27 mouse cellular contexts compared by ENCODE assay signal in genomic region chr3:37835135-37835534, GRCm38 (mm10).
DNase-seq lines count a peak whose midpoint lies in the region; ATAC-seq and TF ChIP-seq lines count a peak whose summit lies in the region.
"Had no signal": no experiment of that assay in that cellular context is flagged by ENCODE, and none has a peak within 500 bp of the region (broad histone marks: within the 10 kb centered on the region; RNA-seq: fewer than 3 reads in every experiment).

No protein-coding gene starts in this region.

- no peaks in the 10 kb centered on the region for H3K36me3 ChIP-seq in heart, embryonic 12.5 days
- no peaks in the 10 kb centered on the region for H3K36me3 ChIP-seq in intestine, embryonic 14.5 days (ENCODE audit: control insufficient read depth, insufficient read depth, low read length)
- no peaks in the 10 kb centered on the region for H3K36me3 ChIP-seq in intestine, postnatal 0 days (ENCODE audit: control insufficient read depth, insufficient read depth)
- H3K36me3 ChIP-seq in midbrain, embryonic 11.5 days (ENCODE audit: control insufficient read depth, insufficient read depth, low read length) = no peaks in the 10 kb centered on the region
- no peaks in the 10 kb centered on the region for H3K36me3 ChIP-seq in midbrain, embryonic 14.5 days (ENCODE audit: control insufficient read depth, insufficient read depth, low read length)
- H3K36me3 ChIP-seq in hindbrain, embryonic 12.5 days = no peaks in the 10 kb centered on the region
- H3K36me3 ChIP-seq: embryonic facial prominence, embryonic 10.5 days; liver, embryonic 12.5 days; midbrain, embryonic 13.5 days; neural tube, embryonic 13.5 days had no signal

- no peak overlapping the region for H3K4me3 ChIP-seq in heart, embryonic 12.5 days
- no peak overlapping the region for H3K4me3 ChIP-seq in intestine, embryonic 14.5 days (ENCODE audit: low read depth, low read length)
- H3K4me3 ChIP-seq in intestine, postnatal 0 days (ENCODE audit: low read depth, low read length) = no peak overlapping the region
- no peak overlapping the region for H3K4me3 ChIP-seq in midbrain, embryonic 11.5 days (ENCODE audit: low read depth, low read length)
- no peak overlapping the region for H3K4me3 ChIP-seq in midbrain, embryonic 14.5 days (replicated peaks; ENCODE audit: low read depth, low read length)
- no peak overlapping the region for H3K4me3 ChIP-seq in hindbrain, embryonic 12.5 days
- H3K4me3 ChIP-seq: embryonic facial prominence, embryonic 10.5 days; liver, embryonic 12.5 days; midbrain, embryonic 13.5 days; neural tube, embryonic 13.5 days had no signal

- no peak overlapping the region for H3K9ac ChIP-seq in heart, embryonic 12.5 days
- H3K9ac ChIP-seq in intestine, embryonic 14.5 days (ENCODE audit: low read length) = no peak overlapping the region
- H3K9ac ChIP-seq in intestine, postnatal 0 days (ENCODE audit: low read depth, low read length) = no peak overlapping the region
- no peak overlapping the region for H3K9ac ChIP-seq in midbrain, embryonic 11.5 days (ENCODE audit: low read length)
- H3K9ac ChIP-seq in midbrain, embryonic 14.5 days (replicated peaks; ENCODE audit: low read length) = no peak overlapping the region
- no peak overlapping the region for H3K9ac ChIP-seq in hindbrain, embryonic 12.5 days
- H3K9ac ChIP-seq: forebrain, postnatal 0 days; hindbrain, embryonic 14.5 days; liver, embryonic 12.5 days; midbrain, embryonic 13.5 days; neural tube, embryonic 13.5 days had no signal

- DNase-seq in heart, adult 9 months (ENCODE audit: low spot score in 2 of 2) = no peak
- no peak for DNase-seq in intestine, embryonic 14.5 days (ENCODE audit: low spot score)
- peak; percentile 70 for DNase-seq in midbrain, embryonic 11.5 days (ENCODE audit: low spot score, missing footprints)
- no peak for DNase-seq in midbrain, embryonic 14.5 days
- peak; percentile 19 for DNase-seq in mesoderm, embryonic 11.5 days (ENCODE audit: low read depth, low spot score)
- DNase-seq: adrenal gland, adult 8-10 months; cerebellum, adult 11-12 months; cerebellum, postnatal 10 days; forebrain, postnatal 0 days; gastrocnemius, postnatal 36 days; kidney, adult 8-10 months; kidney, postnatal 14 days; left cerebral cortex, postnatal 4 days; lung, adult 18-20 months; retina, postnatal 1 day; right cerebral cortex, postnatal 25 days; spleen, adult 18-20 months; thymus, postnatal 14 days had no signal

- H3K9me3 ChIP-seq in heart, embryonic 12.5 days (replicated peaks) = 0 out of 2 replicates have a peak, but pooled peaks cover 2% of the 10 kb centered on the region
- no peaks in the 10 kb centered on the region for H3K9me3 ChIP-seq in intestine, embryonic 14.5 days (ENCODE audit: control insufficient read depth, low read length)
- no peaks in the 10 kb centered on the region for H3K9me3 ChIP-seq in intestine, postnatal 0 days (ENCODE audit: control insufficient read depth)
- no peaks in the 10 kb centered on the region for H3K9me3 ChIP-seq in midbrain, embryonic 11.5 days (ENCODE audit: control insufficient read depth, low read length)
- no peaks in the 10 kb centered on the region for H3K9me3 ChIP-seq in midbrain, embryonic 14.5 days (ENCODE audit: control insufficient read depth, low read length)
- no peaks in the 10 kb centered on the region for H3K9me3 ChIP-seq in hindbrain, embryonic 12.5 days (replicated peaks)
- H3K9me3 ChIP-seq: embryonic facial prominence, embryonic 10.5 days; liver, embryonic 12.5 days; midbrain, embryonic 13.5 days; neural tube, embryonic 13.5 days had no signal

- H3K27ac ChIP-seq in heart, embryonic 12.5 days (ENCODE audit: poor library complexity, severe bottlenecking) = peak overlapping the region; percentile 71; the same call in 1 of the 2 replicates
- H3K27ac ChIP-seq in intestine, embryonic 14.5 days (ENCODE audit: low read depth) = peak overlapping the region; percentile 35; the same call in 1 of the 2 replicates
- H3K27ac ChIP-seq in intestine, postnatal 0 days (ENCODE audit: low read depth, low read length) = no peak overlapping the region
- no peak overlapping the region for H3K27ac ChIP-seq in midbrain, embryonic 11.5 days (ENCODE audit: low read depth, low read length)
- no peak overlapping the region for H3K27ac ChIP-seq in midbrain, embryonic 14.5 days (replicated peaks; ENCODE audit: low read depth, low read length)
- H3K27ac ChIP-seq in hindbrain, embryonic 12.5 days = no peak overlapping the region
- H3K27ac ChIP-seq: embryonic facial prominence, embryonic 10.5 days; hindbrain, embryonic 14.5 days; liver, embryonic 12.5 days; midbrain, embryonic 13.5 days; neural tube, embryonic 13.5 days had no signal

- H3K4me2 ChIP-seq in heart, embryonic 12.5 days = no peak overlapping the region
- no peak overlapping the region for H3K4me2 ChIP-seq in intestine, embryonic 14.5 days (ENCODE audit: low read length)
- no peak overlapping the region for H3K4me2 ChIP-seq in intestine, postnatal 0 days (replicated peaks; ENCODE audit: low read depth)
- H3K4me2 ChIP-seq in midbrain, embryonic 11.5 days = no peak overlapping the region
- H3K4me2 ChIP-seq in midbrain, embryonic 14.5 days (ENCODE audit: low read length) = no peak overlapping the region
- no peak overlapping the region for H3K4me2 ChIP-seq in hindbrain, embryonic 12.5 days (replicated peaks)
- H3K4me2 ChIP-seq: hindbrain, embryonic 14.5 days; liver, embryonic 12.5 days; midbrain, embryonic 13.5 days; neural tube, embryonic 13.5 days had no signal

- no peak for TF ChIP-seq CTCF in intestine, postnatal 0 days (IDR thresholded peaks at IDR 0.05; ENCODE audit: low read depth)

- no peak for ATAC-seq in heart, embryonic 12.5 days (ENCODE audit: insufficient number of reproducible peaks, low FRiP score)
- no peak for ATAC-seq in intestine, embryonic 14.5 days (replicated peaks; ENCODE audit: low FRiP score, low TSS enrichment, low read depth)
- ATAC-seq in intestine, postnatal 0 days = no peak
- ATAC-seq in midbrain, embryonic 11.5 days (ENCODE audit: low FRiP score) = no peak
- no peak for ATAC-seq in midbrain, embryonic 14.5 days (ENCODE audit: low FRiP score, low TSS enrichment)
- no peak for ATAC-seq in hindbrain, embryonic 12.5 days (ENCODE audit: low FRiP score)
- ATAC-seq: forebrain, postnatal 0 days; inflammation-experienced regulatory T-cells, adult 6 months; liver, embryonic 12.5 days; midbrain, embryonic 13.5 days had no signal

- H3K4me1 ChIP-seq in heart, embryonic 12.5 days (replicated peaks) = peaks cover 18% of the 10 kb centered on the region
- 0 out of 2 replicates have a peak, but pooled peaks cover 4% of the 10 kb centered on the region for H3K4me1 ChIP-seq in intestine, embryonic 14.5 days (replicated peaks; ENCODE audit: control insufficient read depth, insufficient read depth, low read length)
- no peaks in the 10 kb centered on the region for H3K4me1 ChIP-seq in intestine, postnatal 0 days (replicated peaks; ENCODE audit: control insufficient read depth, insufficient read depth, low read length)
- H3K4me1 ChIP-seq in midbrain, embryonic 11.5 days (ENCODE audit: control insufficient read depth, insufficient read depth, low read length) = no peaks in the 10 kb centered on the region
- H3K4me1 ChIP-seq in midbrain, embryonic 14.5 days (ENCODE audit: control insufficient read depth, insufficient read depth, low read length) = no peaks in the 10 kb centered on the region
- H3K4me1 ChIP-seq in hindbrain, embryonic 12.5 days = no peaks in the 10 kb centered on the region
- H3K4me1 ChIP-seq: liver, embryonic 12.5 days; midbrain, embryonic 13.5 days; neural tube, embryonic 13.5 days had no signal

- H3K27me3 ChIP-seq in heart, embryonic 12.5 days (replicated peaks) = no peaks in the 10 kb centered on the region
- no peaks in the 10 kb centered on the region for H3K27me3 ChIP-seq in intestine, embryonic 14.5 days (replicated peaks; ENCODE audit: control insufficient read depth, insufficient read depth, low read length)
- H3K27me3 ChIP-seq in intestine, postnatal 0 days (replicated peaks; ENCODE audit: control insufficient read depth, insufficient read depth, low read length) = no peaks in the 10 kb centered on the region
- no peaks in the 10 kb centered on the region for H3K27me3 ChIP-seq in midbrain, embryonic 11.5 days (ENCODE audit: control insufficient read depth, insufficient read depth, low read length)
- no peaks in the 10 kb centered on the region for H3K27me3 ChIP-seq in midbrain, embryonic 14.5 days (ENCODE audit: control insufficient read depth, insufficient read depth, low read length)
- no peaks in the 10 kb centered on the region for H3K27me3 ChIP-seq in hindbrain, embryonic 12.5 days
- H3K27me3 ChIP-seq: liver, embryonic 12.5 days; midbrain, embryonic 13.5 days; neural tube, embryonic 13.5 days had no signal

- 76% methylated on average over 5 of the region's 5 CpGs for WGBS in heart, embryonic 12.5 days
- WGBS in intestine, embryonic 14.5 days = 70% methylated on average over 5 of the region's 5 CpGs
- WGBS in intestine, postnatal 0 days = 77% methylated on average over 5 of the region's 5 CpGs
- 92% methylated on average over 5 of the region's 5 CpGs for WGBS in midbrain, embryonic 11.5 days
- 90% methylated on average over 5 of the region's 5 CpGs for WGBS in midbrain, embryonic 14.5 days
- WGBS in hindbrain, embryonic 12.5 days = 84% methylated on average over 5 of the region's 5 CpGs

Comparison
In these comparisons a context has a peak if more than half of its experiments do, and no peak if none do; other contexts are left out.
1. H3K27ac ChIP-seq: peak in heart, embryonic 12.5 days (single experiment) and intestine, embryonic 14.5 days (single experiment); none in intestine, postnatal 0 days (single experiment), midbrain, embryonic 11.5 days (single experiment), midbrain, embryonic 14.5 days (single experiment) and hindbrain, embryonic 12.5 days (single experiment).
2. DNase-seq: peak in midbrain, embryonic 11.5 days (single experiment) and mesoderm, embryonic 11.5 days (single experiment); none in heart, adult 9 months (0 of 2), intestine, embryonic 14.5 days (single experiment) and midbrain, embryonic 14.5 days (single experiment).